Mouse (Mus musculus) CH12.LX (cell line): Measurements from ENCODE around the gene Emc6. TPM values are rescaled to one million over a fixed set of nuclear protein-coding genes. Genes with fewer than 3 reads are reported as not detected.

ENCODE experiments used
- DNase-seq: peaks from one replicate; pipeline ENCODE4 v3.0.0-alpha.2; 2013; ENCODE audit errors: extremely low read depth
- H3K27ac ChIP-seq: 2 replicates; pipeline ENCODE4 v1.5.1; 2012; ENCODE audit warnings: low read depth, mild to moderate bottlenecking, control low read depth, moderate library complexity; ENCODE audit not compliant: insufficient read depth
- H3K27me3 ChIP-seq: replicated peaks from 2 replicates; pipeline ENCODE3; 2012; ENCODE audit warnings: inconsistent platforms
- H3K36me3 ChIP-seq, 2 experiments: replicated peaks in 1 of 2; 2 replicates each; pipeline versions ENCODE3 to v1.6.1; 2012; ENCODE audit warnings: inconsistent platforms in 1 of 2, low read length in 1 of 2, mild to moderate bottlenecking in 1 of 2, mixed read lengths in 1 of 2, moderate library complexity in 1 of 2; ENCODE audit not compliant: control insufficient read depth in 1 of 2, insufficient read depth in 1 of 2
- H3K4me1 ChIP-seq, 2 experiments: 2 replicates each; pipeline ENCODE4 v1.6.1; 2012; ENCODE audit warnings: inconsistent platforms in 1 of 2, moderate library complexity in 1 of 2; ENCODE audit not compliant: insufficient read depth in 2 of 2, control insufficient read depth in 1 of 2
- H3K4me2 ChIP-seq: 2 replicates; pipeline ENCODE4 v1.6.1; 2012; ENCODE audit warnings: low read depth, mild to moderate bottlenecking, control low read depth; ENCODE audit not compliant: poor library complexity, insufficient read depth, severe bottlenecking
- H3K4me3 ChIP-seq, 3 experiments: fragments of 150-350 bp in 1 of 3; sonication (generic) in 1 of 3; replicated peaks in 1 of 3; 2 replicates each; pipeline versions ENCODE3 to v1.5.1; 2011 to 2012; ENCODE audit warnings: low read depth in 2 of 3, low read length in 2 of 3, mild to moderate bottlenecking in 2 of 3, moderate library complexity in 2 of 3, control low read depth in 1 of 3, improper control_type of control experiment in 1 of 3, inconsistent platforms in 1 of 3, mixed read lengths in 1 of 3; ENCODE audit not compliant: poor library complexity in 1 of 3
- H3K79me2 ChIP-seq: replicated peaks from 2 replicates; pipeline ENCODE4 v1.6.1; 2012; ENCODE audit warnings: mild to moderate bottlenecking, moderate library complexity; ENCODE audit not compliant: control insufficient read depth, poor library complexity, insufficient read depth, severe bottlenecking; ENCODE audit errors: extremely low read depth
- H3K9ac ChIP-seq: 2 replicates; pipeline ENCODE4 v1.6.1; 2012; ENCODE audit warnings: low read depth, mild to moderate bottlenecking, control low read depth, moderate library complexity; ENCODE audit not compliant: insufficient read depth
- H3K9me3 ChIP-seq: replicated peaks from 2 replicates; pipeline ENCODE3; 2012; ENCODE audit warnings: low read length, inconsistent platforms, mixed read lengths
- CHD1 ChIP-seq: IDR thresholded peaks from 2 replicates; pipeline ENCODE4 v1.6.1; 2012; ENCODE audit warnings: low read depth, low read length, improper control_type of control experiment, inconsistent platforms
- CHD2 ChIP-seq: IDR thresholded peaks from 2 replicates; pipeline ENCODE4 v1.6.1; 2011; ENCODE audit warnings: low read length, improper control_type of control experiment
- E2F4 ChIP-seq: IDR thresholded peaks from 2 replicates; pipeline ENCODE4 v1.6.1; 2011; ENCODE audit warnings: low read depth, low read length, improper control_type of control experiment; ENCODE audit not compliant: insufficient replicate concordance
- EP300 ChIP-seq: IDR thresholded peaks from 2 replicates; pipeline ENCODE4 v1.6.1; 2011; ENCODE audit warnings: low read length, improper control_type of control experiment
- ETS1 ChIP-seq: conservative IDR thresholded peaks from 2 replicates; pipeline ENCODE4 v1.6.1; 2012; ENCODE audit warnings: low read depth, mild to moderate bottlenecking, inconsistent platforms, low read length, improper control_type of control experiment, moderate library complexity
- GABPA ChIP-seq: IDR thresholded peaks from 2 replicates; pipeline ENCODE4 v1.6.1; 2012; ENCODE audit warnings: low read depth, low read length, improper control_type of control experiment, inconsistent platforms; ENCODE audit not compliant: insufficient replicate concordance
- IRF4 ChIP-seq: IDR thresholded peaks from 2 replicates; pipeline ENCODE4 v1.6.1; 2014; ENCODE audit warnings: low read depth, mild to moderate bottlenecking, inconsistent platforms, low read length, improper control_type of control experiment
- JUN ChIP-seq: IDR thresholded peaks from 2 replicates; pipeline ENCODE4 v1.6.1; 2011; ENCODE audit warnings: low read depth, mild to moderate bottlenecking, low read length, improper control_type of control experiment, moderate library complexity; ENCODE audit not compliant: insufficient read depth
- MAX ChIP-seq: IDR thresholded peaks from 2 replicates; pipeline ENCODE4 v1.6.1; 2011; ENCODE audit warnings: low read length, improper control_type of control experiment
- MYC ChIP-seq: IDR thresholded peaks from 2 replicates; pipeline ENCODE4 v1.6.1; 2011; ENCODE audit warnings: low read depth, mild to moderate bottlenecking, improper control_type of control experiment, low read length
- NELFE ChIP-seq: IDR thresholded peaks from 2 replicates; pipeline ENCODE4 v1.6.1; 2011; ENCODE audit warnings: low read depth, low read length, improper control_type of control experiment
- PAX5 ChIP-seq: IDR thresholded peaks from 2 replicates; pipeline ENCODE4 v1.6.1; 2012; ENCODE audit warnings: low read length, inconsistent platforms, mixed read lengths
- POLR2AphosphoS2 ChIP-seq: IDR thresholded peaks from 2 replicates; pipeline ENCODE4 v1.6.1; 2011; ENCODE audit warnings: low read depth, low read length, improper control_type of control experiment
- RAD21 ChIP-seq: IDR thresholded peaks from 2 replicates; pipeline ENCODE4 v1.6.1; 2011; ENCODE audit warnings: low read depth, mild to moderate bottlenecking, low read length, improper control_type of control experiment, moderate library complexity
- RCOR1 ChIP-seq: conservative IDR thresholded peaks from 2 replicates; pipeline ENCODE4 v1.6.1; 2012; ENCODE audit warnings: low read depth, mild to moderate bottlenecking, inconsistent platforms, low read length, improper control_type of control experiment
- SMC3 ChIP-seq: IDR thresholded peaks from 2 replicates; pipeline ENCODE4 v1.6.1; 2011; ENCODE audit warnings: low read depth, low read length, improper control_type of control experiment
- UBTF ChIP-seq: IDR thresholded peaks from 2 replicates; pipeline ENCODE4 v1.6.1; 2012; ENCODE audit warnings: low read depth, mild to moderate bottlenecking, inconsistent platforms, low read length, improper control_type of control experiment, moderate library complexity
- ZC3H11A ChIP-seq: IDR thresholded peaks from 2 replicates; pipeline ENCODE4 v1.6.1; 2012; ENCODE audit warnings: low read depth, mild to moderate bottlenecking, inconsistent platforms, low read length, improper control_type of control experiment
- ZNF384 ChIP-seq: IDR thresholded peaks from 2 replicates; pipeline ENCODE4 v1.6.1; 2012; ENCODE audit warnings: low read depth, low read length, improper control_type of control experiment, inconsistent platforms
- dilution Hi-C: fragments of 300-500 bp; cut with MboI; formaldehyde crosslinking; loops from 2 replicates; pipeline ENCODE4 v1.14.3; 2020; ENCODE audit warnings: low sequenced_read_pairs; ENCODE audit not compliant: extremely low pct_unique_long_range_greater_than_20kb, extremely low pct_ligation_motif_present
- in situ Hi-C: fragments of 300-500 bp; cut with MboI; formaldehyde crosslinking; loops from 3 replicates; pipeline ENCODE4 v1.14.3; 2019; ENCODE audit warnings: low sequenced_read_pairs, low pct_ligation_motif_present, low pct_unique_long_range_greater_than_20kb, mixed read lengths
- polyA plus RNA-seq: library from polyadenylated mRNA; unstranded; fragments of >175 nt; gene quantifications from 2 replicates; pipeline ENCODE4 v1.2.1, GENCODE M21; 2012; ENCODE audit warnings: low read depth; ENCODE audit not compliant: insufficient read length
- total RNA-seq, 2 experiments: library from RNA; depleted of rRNA; stranded (reverse); fragments of 300-350 nt in 1 of 2; fragments of >200 nt in 1 of 2; gene quantifications; 2 replicates each; pipeline ENCODE4 v1.2.3; 2012 to 2014

Emc6 gene
- total and polyA plus RNA-seq, 3 experiments = 124 to 292 (median 138) TPM

DNA sequence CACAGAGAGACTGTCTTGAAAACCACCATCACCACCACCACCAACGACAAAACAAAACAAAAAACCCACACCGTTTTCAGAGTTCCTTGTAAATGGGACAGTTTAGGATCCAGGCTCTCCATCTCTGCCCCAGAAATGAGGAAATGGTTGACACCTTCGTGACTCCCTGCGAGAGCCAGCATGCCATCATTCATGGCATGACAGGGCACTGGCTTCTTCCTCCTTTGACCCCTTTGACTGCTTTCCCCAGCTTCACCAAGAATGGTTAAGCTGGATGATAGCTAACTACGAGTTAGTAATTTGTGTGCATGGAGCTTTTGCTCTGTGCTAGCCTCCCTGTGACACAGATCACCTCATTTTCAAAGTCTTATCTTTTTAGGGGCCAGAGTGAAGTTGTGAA is 14.6 kb downstream of the Emc6 start:
- no peak for TF ChIP-seq RAD21
- TF ChIP-seq RCOR1 = no peak
- TF ChIP-seq PAX5 = no peak
- TF ChIP-seq JUN = no peak
- TF ChIP-seq SMC3 = no peak
- no peak for TF ChIP-seq UBTF
- in situ Hi-C loops (no loop called here), dilution Hi-C loops (no loop called here)
- Histone ChIP-seq H3K27ac (no peak overlapping the region), H3K79me2 (no peaks in the 10 kb centered on the region), H3K4me1 (peaks cover 0 to 21% of the 10 kb centered on the region in 2 experiments; a peak in 3 of 4 replicates), H3K4me2 (no peak overlapping the region), H3K36me3 (peaks cover 0 to 13% of the 10 kb centered on the region in 2 experiments), H3K9me3 (no peaks in the 10 kb centered on the region), H3K9ac (no peak overlapping the region), H3K27me3 (peaks cover 35% of the 10 kb centered on the region), H3K4me3 (no peak overlapping the region)
- no peak for DNase-seq

DNA sequence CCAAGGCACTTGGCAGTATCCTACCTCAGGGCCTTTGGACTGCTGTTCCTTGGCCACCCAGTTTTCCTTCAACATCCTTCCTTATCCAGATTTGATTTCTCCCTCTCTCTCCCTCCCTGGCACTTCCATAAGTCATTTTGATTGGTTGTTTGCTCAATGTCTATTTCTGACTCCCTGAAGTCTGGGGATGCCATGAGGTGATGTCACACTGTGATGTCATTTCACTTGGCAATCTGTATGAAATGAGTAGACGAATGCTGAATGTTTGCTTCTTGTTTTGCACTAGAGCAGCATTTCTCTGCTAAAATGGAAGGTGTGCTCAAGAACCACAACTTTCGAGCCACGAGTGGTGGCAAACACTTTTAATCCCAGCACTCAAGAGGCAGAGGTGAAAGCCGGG is 15.2 kb downstream of the Emc6 start:
- dilution Hi-C loops = no loop called here
- peaks cover 0 to 21% of the 10 kb centered on the region in 2 experiments; a peak in 3 of 4 replicates for H3K4me1 ChIP-seq
- in situ Hi-C loops = no loop called here

DNA sequence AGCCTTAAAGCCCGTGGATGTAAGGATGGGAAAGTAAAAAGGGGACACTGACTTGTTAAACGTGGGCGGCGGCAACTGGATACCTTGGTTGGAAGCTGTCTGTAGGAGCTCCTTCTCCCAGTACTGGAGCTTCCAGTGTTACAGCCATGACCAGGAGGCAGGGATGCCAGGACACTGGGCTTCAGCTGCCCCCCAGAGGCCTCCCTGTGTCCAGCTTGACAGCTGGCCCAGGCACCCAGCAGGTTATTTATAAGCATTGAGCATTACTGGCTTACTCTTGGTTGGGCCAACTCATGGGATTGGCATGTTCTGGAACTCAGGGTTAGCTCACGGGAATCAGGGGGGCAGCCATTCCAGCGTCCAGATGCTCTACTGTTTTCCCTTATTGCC is 16.0 kb downstream of the Emc6 start:
- Histone ChIP-seq H3K9ac (no peak overlapping the region), H3K27ac (no peak overlapping the region), H3K27me3 (peaks cover 47% of the 10 kb centered on the region), H3K4me1 (peaks cover 0 to 21% of the 10 kb centered on the region in 2 experiments; a peak in 3 of 4 replicates), H3K9me3 (no peaks in the 10 kb centered on the region), H3K4me2 (no peak overlapping the region), H3K79me2 (no peaks in the 10 kb centered on the region), H3K36me3 (peaks cover 0 to 4% of the 10 kb centered on the region in 2 experiments), H3K4me3 (peak overlapping the region in 1 of 3 experiments; percentile 38)
- in situ Hi-C loops (no loop called here), dilution Hi-C loops (no loop called here)
- no peak for TF ChIP-seq MYC
- no peak for TF ChIP-seq MAX
- no peak for TF ChIP-seq ZC3H11A
- no peak for TF ChIP-seq POLR2AphosphoS2
- no peak for TF ChIP-seq EP300
- TF ChIP-seq E2F4 = no peak
- no peak for TF ChIP-seq CHD1
- no peak for TF ChIP-seq NELFE
- TF ChIP-seq ETS1 = no peak
- TF ChIP-seq PAX5 = no peak
- no peak for TF ChIP-seq CHD2
- no peak for TF ChIP-seq ZNF384
- no peak for TF ChIP-seq IRF4
- TF ChIP-seq JUN = no peak
- DNase-seq = no peak

More for the DNA sequence above, 15.2 kb downstream of the Emc6 start:
- Histone ChIP-seq H3K9me3 (no peaks in the 10 kb centered on the region), H3K79me2 (no peaks in the 10 kb centered on the region), H3K9ac (no peak overlapping the region), H3K4me3 (no peak overlapping the region), H3K27me3 (peaks cover 40% of the 10 kb centered on the region), H3K4me2 (no peak overlapping the region), H3K27ac (no peak overlapping the region), H3K36me3 (peaks cover 0 to 9% of the 10 kb centered on the region in 2 experiments)
- TF ChIP-seq CHD1 = no peak
- no peak for TF ChIP-seq CHD2
- no peak for TF ChIP-seq GABPA
- DNase-seq = no peak
